Mouse (Mus musculus) megakaryocyte-erythroid progenitor cell, adult 5-6 weeks (primary cell): ENCODE results near the gene Camkv. TPM values are rescaled to one million over a fixed set of nuclear protein-coding genes. Genes with fewer than 3 reads are reported as not detected.

Experiments used
- ATAC-seq: replicated peaks from 2 replicates; pipeline ENCODE4 v1.8.0; 2016; ENCODE audit warnings: mild to moderate bottlenecking, inconsistent platforms; ENCODE audit not compliant: severe bottlenecking, poor library complexity, low FRiP score, low TSS enrichment
- total RNA-seq, 2 experiments: library from RNA; stranded (forward) in 1 of 2; stranded (reverse) in 1 of 2; fragments of 200-1000, 215-1000 nt in 1 of 2; fragments of >200 nt in 1 of 2; fragmentation: Nextera tagmentation in 1 of 2; gene quantifications; 2 replicates each; pipeline ENCODE4 v1.2.3; 2014 to 2017

The Camkv gene
- total RNA-seq, 2 experiments from 2014 or later = 0.22 TPM; not detected in 1

DNA sequence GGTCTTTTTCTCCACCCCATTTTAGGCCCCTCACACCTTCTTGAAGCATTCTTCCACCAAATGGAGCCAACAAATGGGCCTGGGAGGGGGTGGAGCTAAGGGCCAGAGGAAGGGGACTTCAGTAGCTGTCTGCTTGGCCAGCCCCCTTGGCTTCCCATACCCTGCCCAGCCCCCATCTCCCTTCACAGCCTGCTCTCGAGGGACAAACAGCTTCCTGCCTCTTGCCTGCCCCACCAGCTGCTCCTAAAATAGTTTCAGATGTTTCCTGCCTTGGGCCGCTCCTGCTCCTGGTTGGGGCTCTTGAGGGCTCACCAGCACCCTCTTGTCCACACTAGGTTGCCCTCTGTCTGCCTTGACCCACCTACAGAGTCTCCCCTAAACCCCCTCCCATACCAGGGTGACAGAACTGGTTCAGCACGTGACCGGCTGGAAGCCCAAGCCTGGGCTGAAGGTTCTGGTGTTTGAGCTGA is 48.0 kb downstream of the Camkv start:
- ATAC-seq = no peak

DNA sequence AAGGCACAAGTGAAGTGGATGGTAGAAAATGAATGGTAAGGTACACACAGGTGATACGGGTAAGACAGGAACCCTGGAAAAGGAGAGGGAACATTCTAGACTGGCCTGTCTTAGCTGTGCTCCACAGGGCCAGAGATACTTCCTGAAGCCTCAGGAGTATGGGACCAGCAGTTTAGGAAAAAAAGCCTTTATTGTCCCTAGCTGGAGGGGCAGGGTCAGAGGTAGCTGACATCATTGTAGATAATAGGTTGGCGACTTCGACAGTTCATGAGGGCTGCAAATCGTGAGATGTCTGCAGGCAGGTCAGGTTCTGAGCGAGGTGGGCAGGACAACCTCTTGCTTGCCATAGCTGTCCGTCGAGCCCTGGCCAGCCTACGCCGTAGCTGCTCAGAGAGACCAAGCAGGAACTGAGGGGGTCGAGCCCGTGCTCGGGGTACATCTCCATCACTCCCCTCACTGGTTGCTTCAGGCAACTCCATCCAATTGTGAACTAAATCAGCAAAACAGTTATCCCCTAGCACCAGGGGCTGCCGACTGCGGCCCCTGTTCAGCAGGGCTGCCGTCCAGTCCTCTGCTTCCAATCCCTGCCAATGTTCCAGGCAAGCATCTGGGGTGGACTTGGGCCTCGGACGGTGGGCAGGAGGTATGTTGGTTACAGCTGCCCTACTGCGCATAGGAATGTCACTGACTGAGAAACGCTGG is 48.7 kb downstream of the Camkv start:
- no peak for ATAC-seq

DNA sequence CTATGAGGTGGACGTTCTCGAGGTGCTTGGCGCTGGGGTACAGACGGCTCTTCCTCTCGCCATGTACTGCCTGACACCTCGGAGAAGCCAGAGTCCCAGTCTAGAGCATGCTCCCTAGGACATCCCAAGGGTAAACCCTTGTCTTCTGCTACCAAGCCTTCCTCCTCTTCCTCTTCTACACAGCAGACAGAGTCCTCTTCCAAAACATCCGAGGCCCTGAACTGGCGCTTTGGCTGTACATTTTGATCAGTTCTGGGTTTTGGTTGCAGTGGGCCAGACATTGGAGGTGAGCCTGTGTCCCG is 49.2 kb downstream of the Camkv start:
- no peak for ATAC-seq

DNA sequence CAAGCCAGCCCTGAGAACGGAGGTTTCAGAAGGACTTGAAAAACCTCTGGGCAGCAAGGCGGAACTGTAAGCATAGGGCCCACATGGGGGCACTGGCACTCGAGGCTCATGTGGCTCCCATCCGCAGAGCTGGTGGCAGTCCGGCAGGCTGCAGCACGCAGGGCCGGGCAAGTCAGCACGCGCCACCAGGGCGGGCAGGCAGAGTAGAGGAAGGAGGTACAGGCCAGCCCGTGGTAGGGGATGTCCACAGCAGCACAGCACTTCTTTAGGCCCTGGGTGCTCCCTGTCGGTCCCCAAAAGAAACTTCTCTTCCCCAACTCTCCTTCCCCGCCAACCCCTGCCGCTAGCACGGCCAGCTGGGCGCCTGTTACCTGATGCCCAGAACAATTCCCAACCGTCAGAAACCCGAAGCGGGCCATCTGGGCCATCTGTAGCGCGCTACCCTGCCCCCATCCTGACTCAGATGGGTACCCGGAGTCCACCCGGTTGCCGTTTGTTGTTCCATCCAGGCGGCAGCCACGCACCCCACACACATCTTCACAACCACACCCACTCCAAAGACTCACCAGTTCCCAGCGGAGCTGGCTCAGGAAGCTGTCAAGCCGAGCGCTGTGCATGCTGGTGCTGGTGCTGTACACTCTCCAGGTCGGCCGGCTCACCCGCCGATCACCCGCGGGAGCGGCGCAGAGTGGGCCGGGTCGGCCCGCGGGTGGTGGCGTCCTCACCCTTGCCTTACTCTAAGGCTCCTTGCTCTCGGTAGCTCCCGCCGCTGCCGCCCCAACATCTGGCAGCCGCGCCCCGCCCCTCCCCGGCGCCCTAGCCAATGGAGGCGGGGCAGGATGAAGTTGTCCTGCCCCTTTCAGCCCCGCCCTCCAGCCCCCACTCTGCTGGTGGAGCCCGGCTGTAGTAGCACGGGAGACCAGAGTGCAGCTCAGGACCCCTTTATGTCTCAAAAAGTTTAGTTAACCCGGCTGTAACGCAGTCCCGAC is 50.0 kb downstream of the Camkv start, which contains the start of gene Inka1:
TSS of gene Inka1 (minus strand) at position 749 of the 989 bp plus-strand sequence.
- ATAC-seq = peak; percentile 66

DNA sequence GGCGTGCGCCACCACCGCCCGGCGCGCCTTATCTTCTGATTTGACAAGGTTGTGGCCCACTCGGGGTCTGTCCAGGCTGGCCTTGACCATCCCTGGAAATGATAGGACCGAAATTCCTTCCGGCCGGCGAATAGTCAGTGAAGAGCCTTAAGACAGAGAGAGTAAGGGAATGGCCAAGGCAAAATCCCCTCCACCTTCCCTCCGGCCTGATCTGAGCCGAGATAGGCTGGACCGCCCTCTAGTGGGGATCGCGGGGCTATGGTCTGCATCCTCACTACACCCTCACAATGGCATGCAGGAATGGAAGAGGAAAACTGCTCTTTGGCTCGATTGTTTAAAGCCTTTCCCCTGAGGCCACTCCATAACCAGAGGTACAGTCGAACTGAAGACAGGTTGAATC is 50.9 kb downstream of the Camkv start:
- ATAC-seq = 0 out of 2 replicates have a peak, but pooled peaks have one; percentile 24

DNA sequence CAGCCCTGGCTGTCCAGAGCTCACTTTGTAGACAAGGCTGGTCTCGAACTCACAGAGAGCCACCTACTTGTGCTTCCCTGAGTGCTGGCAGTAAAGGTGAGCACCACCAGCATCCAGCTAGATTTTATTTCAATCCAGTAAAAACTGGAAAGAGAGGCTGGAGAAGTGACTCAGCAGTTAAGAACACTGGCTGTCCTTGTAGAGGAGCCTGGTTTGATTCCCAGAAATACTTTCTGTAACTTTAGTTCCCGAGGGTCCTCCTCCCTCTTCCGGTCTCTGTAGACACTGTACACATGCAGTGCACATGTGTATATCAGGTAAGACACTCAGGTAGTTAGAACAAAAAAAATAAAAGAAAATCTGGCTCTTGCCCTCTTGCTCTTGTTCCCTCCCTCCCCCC is 52.5 kb downstream of the Camkv start:
- ATAC-seq = no peak

DNA sequence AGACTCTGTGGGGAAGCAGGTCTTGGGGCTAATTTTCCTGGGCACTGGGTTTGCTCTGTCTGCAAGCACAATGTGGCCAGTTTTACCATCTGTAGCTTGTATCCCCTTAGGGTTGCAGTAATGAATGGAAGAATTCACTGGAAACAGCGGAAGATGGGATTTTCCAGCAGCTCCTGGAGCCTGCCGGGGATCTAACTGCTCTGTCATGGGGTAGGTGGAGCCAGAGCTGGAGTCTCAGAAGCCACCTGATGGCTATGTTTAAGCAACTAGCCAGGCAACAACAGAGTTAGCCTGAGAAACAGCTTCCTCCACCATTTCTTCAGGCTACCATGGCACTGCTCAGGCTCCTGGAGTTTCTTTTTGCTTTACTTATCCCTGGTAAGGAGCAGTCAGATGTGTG is 56.7 kb downstream of the Camkv start, which contains the start of gene Cdhr4:
TSS of gene Cdhr4 (plus strand) at position 301 of the 400 bp plus-strand sequence.
- no peak for ATAC-seq

DNA sequence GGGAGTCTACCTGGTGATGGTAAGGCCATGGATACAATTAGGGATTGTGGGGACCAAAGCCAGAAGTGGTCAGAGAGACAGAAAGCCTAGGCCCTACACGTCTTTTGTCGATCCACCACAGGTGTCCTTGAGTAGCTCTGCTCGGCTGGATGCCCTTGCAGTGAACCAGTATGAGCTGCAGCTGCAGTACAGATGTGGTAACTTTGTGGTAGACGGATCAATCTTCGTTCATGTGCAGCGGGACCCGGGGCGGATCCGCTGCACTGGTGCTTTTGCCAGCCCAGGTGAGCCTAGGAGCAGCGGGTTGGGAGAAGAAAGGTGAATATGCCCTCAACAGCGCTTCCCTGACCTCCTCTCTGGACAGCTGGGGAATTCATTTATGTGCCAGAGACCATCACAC is 57.5 kb downstream of the Camkv start:
- ATAC-seq = no peak

DNA sequence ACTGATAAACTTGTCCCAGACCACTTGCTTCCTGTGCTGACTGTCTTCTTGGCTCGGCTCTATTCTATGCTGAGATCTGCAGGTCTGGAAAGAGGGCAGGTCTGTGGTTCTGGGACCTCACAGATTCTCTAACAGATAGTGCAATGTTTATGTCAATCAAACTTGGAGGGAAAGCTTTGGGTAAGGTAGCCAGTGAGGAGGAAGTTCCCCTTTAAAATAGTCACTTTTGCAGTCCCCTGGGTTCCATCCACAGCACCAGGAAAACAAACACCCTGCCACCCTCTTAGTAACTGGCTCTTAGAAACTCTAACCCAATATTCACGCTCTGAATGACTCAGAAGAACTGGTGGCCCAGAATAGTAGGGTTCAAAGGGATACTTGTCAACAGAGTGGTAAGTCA is 59.0 kb downstream of the Camkv start:
- ATAC-seq = no peak

DNA sequence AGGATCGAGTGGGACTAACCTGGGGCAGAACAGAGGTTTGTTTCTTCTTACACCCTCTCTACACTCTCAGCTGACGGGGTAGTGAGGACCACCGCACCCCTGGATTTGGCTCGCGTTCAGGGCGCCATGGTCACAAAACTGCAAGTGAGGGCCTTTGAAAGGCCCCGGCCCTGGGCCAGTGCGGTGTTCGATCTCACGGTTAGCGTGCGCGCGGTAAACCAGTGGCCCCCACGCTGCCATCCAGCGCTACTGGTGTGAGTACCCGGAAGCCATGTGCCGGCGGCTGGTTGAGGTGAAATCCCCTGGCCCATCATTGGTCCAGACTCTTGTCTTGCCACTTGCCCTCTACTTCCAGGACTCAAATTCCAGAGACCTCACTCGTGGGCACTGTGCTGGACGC is 60.0 kb downstream of the Camkv start:
- no peak for ATAC-seq

DNA sequence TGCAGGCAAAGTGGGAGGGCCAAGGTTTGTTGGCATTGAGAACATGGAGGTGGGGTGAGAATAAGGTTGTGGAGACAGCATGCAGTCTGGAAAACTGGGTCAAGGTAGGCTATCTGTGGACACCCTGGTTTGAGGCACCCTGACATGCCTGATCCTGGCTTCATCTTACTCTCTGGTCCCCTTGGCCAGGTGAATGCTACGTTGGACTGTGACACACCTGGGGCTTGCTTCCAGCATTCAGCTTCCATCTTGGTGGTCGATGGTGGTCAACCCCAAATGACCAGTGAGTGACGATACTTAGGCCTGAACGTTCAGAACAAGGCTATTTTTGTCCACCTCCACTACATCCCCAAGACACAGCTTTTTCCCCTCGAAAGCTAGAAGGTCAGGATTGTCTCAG is 60.6 kb downstream of the Camkv start, which contains the start of gene Gm20662:
TSS of gene Gm20662 (plus strand) at position 301 of the 400 bp plus-strand sequence.
- no peak for ATAC-seq

Other genes with a start within 250 kb of the Camkv start
- 0.94 TPM in 1 of 2 replicates, not detected in the other for gene Sema3f, start 225.2 kb upstream of the Camkv start, total RNA-seq (2014; fragmentation: Nextera tagmentation)
- not detected in 2 replicates for gene Sema3f, start 225.2 kb upstream of the Camkv start, total RNA-seq (2017)
- 172 and 186 TPM in 2 replicates for gene Rbm5, start 164.7 kb upstream of the Camkv start, total RNA-seq (2014; fragmentation: Nextera tagmentation)
- 236 and 244 TPM in 2 replicates for gene Rbm5, start 164.7 kb upstream of the Camkv start, total RNA-seq (2017)
- gene Rbm6, start 62.4 kb upstream of the Camkv start, total RNA-seq (2014; fragmentation: Nextera tagmentation) = 123 and 150 TPM in 2 replicates
- gene Rbm6, start 62.4 kb upstream of the Camkv start, total RNA-seq (2017) = 164 and 174 TPM in 2 replicates
- 3.7 and 7.2 TPM in 2 replicates for gene Mon1a, start 47.5 kb upstream of the Camkv start, total RNA-seq (2014; fragmentation: Nextera tagmentation)
- gene Mon1a, start 47.5 kb upstream of the Camkv start, total RNA-seq (2017) = 6.1 and 12.6 TPM in 2 replicates
- not detected in 2 replicates for gene Mst1r, start 28.8 kb upstream of the Camkv start, total RNA-seq (2014; fragmentation: Nextera tagmentation)
- gene Mst1r, start 28.8 kb upstream of the Camkv start, total RNA-seq (2017) = not detected in 2 replicates
- gene Actl11, start 7.2 kb upstream of the Camkv start, total RNA-seq (2014; fragmentation: Nextera tagmentation) = not detected in 2 replicates
- not detected in 2 replicates for gene Actl11, start 7.2 kb upstream of the Camkv start, total RNA-seq (2017)
- gene Traip, start 14.5 kb downstream of the Camkv start, total RNA-seq (2014; fragmentation: Nextera tagmentation) = 22.4 and 31.0 TPM in 2 replicates
- 17.2 and 18.4 TPM in 2 replicates for gene Traip, start 14.5 kb downstream of the Camkv start, total RNA-seq (2017)
- 111 and 114 TPM in 2 replicates for gene Uba7, start 39.8 kb downstream of the Camkv start, total RNA-seq (2014; fragmentation: Nextera tagmentation)
- gene Uba7, start 39.8 kb downstream of the Camkv start, total RNA-seq (2017) = 17.7 and 30.3 TPM in 2 replicates
- gene Gm20661, start 47.4 kb downstream of the Camkv start, total RNA-seq (2014; fragmentation: Nextera tagmentation) = not detected in 2 replicates
- 0.42 TPM in 1 of 2 replicates, not detected in the other for gene Gm20661, start 47.4 kb downstream of the Camkv start, total RNA-seq (2017)
- gene Inka1, start 50.2 kb downstream of the Camkv start, total RNA-seq (2014; fragmentation: Nextera tagmentation) = 23.1 and 29.7 TPM in 2 replicates
- gene Inka1, start 50.2 kb downstream of the Camkv start, total RNA-seq (2017) = 28.6 and 47.3 TPM in 2 replicates
- gene Cdhr4, start 56.8 kb downstream of the Camkv start, total RNA-seq (2014; fragmentation: Nextera tagmentation) = 0.37 TPM in 1 of 2 replicates, not detected in the other
- gene Cdhr4, start 56.8 kb downstream of the Camkv start, total RNA-seq (2017) = 0.88 TPM in 1 of 2 replicates, not detected in the other
- not detected in 2 replicates for gene Gm20662, start 60.7 kb downstream of the Camkv start, total RNA-seq (2014; fragmentation: Nextera tagmentation)
- gene Gm20662, start 60.7 kb downstream of the Camkv start, total RNA-seq (2017) = not detected in 2 replicates
- 30.6 and 36.6 TPM in 2 replicates for gene Ip6k1, start 66.8 kb downstream of the Camkv start, total RNA-seq (2014; fragmentation: Nextera tagmentation)
- 31.9 and 36.9 TPM in 2 replicates for gene Ip6k1, start 66.8 kb downstream of the Camkv start, total RNA-seq (2017)
- gene Gmppb, start 113.6 kb downstream of the Camkv start, total RNA-seq (2014; fragmentation: Nextera tagmentation) = 7.8 and 15.0 TPM in 2 replicates
- gene Gmppb, start 113.6 kb downstream of the Camkv start, total RNA-seq (2017) = 10.7 and 19.2 TPM in 2 replicates
- 0.92 TPM in 1 of 2 replicates, not detected in the other for gene Amigo3, start 117.5 kb downstream of the Camkv start, total RNA-seq (2014; fragmentation: Nextera tagmentation)
- 1.1 and 3.1 TPM in 2 replicates for gene Amigo3, start 117.5 kb downstream of the Camkv start, total RNA-seq (2017)
- gene Mst1, start 144.8 kb downstream of the Camkv start, total RNA-seq (2014; fragmentation: Nextera tagmentation) = not detected in 2 replicates
- 0.30 TPM in 1 of 2 replicates, not detected in the other for gene Mst1, start 144.8 kb downstream of the Camkv start, total RNA-seq (2017)
- 140 and 141 TPM in 2 replicates for gene Rnf123, start 147.7 kb downstream of the Camkv start, total RNA-seq (2014; fragmentation: Nextera tagmentation)
- 41.2 and 65.5 TPM in 2 replicates for gene Rnf123, start 147.7 kb downstream of the Camkv start, total RNA-seq (2017)
- gene Apeh, start 158.9 kb downstream of the Camkv start, total RNA-seq (2014; fragmentation: Nextera tagmentation) = 162 and 202 TPM in 2 replicates
- 119 and 214 TPM in 2 replicates for gene Apeh, start 158.9 kb downstream of the Camkv start, total RNA-seq (2017)